Mouse (Mus musculus): ENCODE results near the gene Neurl1a.

GRCm38 (mm10) chr19:47259581-47259980 lies 81.0 kb downstream of the Neurl1a start:
- no peak for TF ChIP-seq EP300 (optimal IDR thresholded peaks at IDR 0.05)
- peak; percentile 79 for TF ChIP-seq CTCF (IDR thresholded peaks at IDR 0.05; ENCODE audit: low read depth)

All from stomach, postnatal 0 days (tissue).